Mouse (Mus musculus) forebrain, embryonic 12.5 days (tissue): ENCODE results near the gene Dhx34. TPM values are rescaled to one million over a fixed set of nuclear protein-coding genes. Genes with fewer than 3 reads are reported as not detected.
"Not testable (repeated sequence)": the region's sequence is repeated elsewhere in the genome, so short reads cannot be mapped to it uniquely, and the experiment has no call there.

Experiments used
- ATAC-seq: fragments of 200-750 bp; cut with Nextera tagmentation; 2 replicates; pipeline ENCODE4 v1.8.0; 2017; ENCODE audit warnings: moderate TSS enrichment; ENCODE audit not compliant: low FRiP score
- H3K27ac ChIP-seq: fragments of 300-500 bp; sonication (generic); 2 replicates; pipeline ENCODE4 v1.5.1; 2016; ENCODE audit warnings: mild to moderate bottlenecking
- H3K27me3 ChIP-seq: fragments of 300-500 bp; sonication (generic); 2 replicates; pipeline ENCODE4 v1.6.1; 2016; ENCODE audit warnings: mild to moderate bottlenecking
- H3K36me3 ChIP-seq: fragments of 300-500 bp; sonication (generic); replicated peaks from 2 replicates; pipeline ENCODE4 v1.6.1; 2016; ENCODE audit warnings: mild to moderate bottlenecking
- H3K4me1 ChIP-seq: fragments of 300-500 bp; sonication (generic); 2 replicates; pipeline ENCODE4 v1.6.1; 2016
- H3K4me2 ChIP-seq: fragments of 300-500 bp; sonication (generic); 2 replicates; pipeline ENCODE4 v1.6.1; 2016; ENCODE audit warnings: mild to moderate bottlenecking, moderate library complexity
- H3K4me3 ChIP-seq: fragments of 300-500 bp; sonication (generic); replicated peaks from 2 replicates; pipeline ENCODE4 v1.5.1; 2016; ENCODE audit warnings: mild to moderate bottlenecking
- H3K9ac ChIP-seq: fragments of 300-500 bp; sonication (generic); 2 replicates; pipeline ENCODE4 v1.6.1; 2016; ENCODE audit warnings: mild to moderate bottlenecking
- H3K9me3 ChIP-seq: fragments of 300-500 bp; sonication (generic); 2 replicates; pipeline ENCODE4 v1.6.1; 2016
- WGBS: fragments of 180-500 bp; shearing (Covaris S2); methylation state at CpG from one replicate; pipeline ENCODE4 v1.1.7; 2016; 5-methylcytosine and 5-hydroxymethylcytosine counted together
- polyA plus RNA-seq: library from polyadenylated mRNA; unstranded; fragments of >200 nt; fragmentation: Nextera tagmentation; extraction: Ambion mirVana; gene quantifications from 2 replicates; pipeline ENCODE4 v1.2.1, GENCODE M21; 2016

The Dhx34 gene
- polyA plus RNA-seq = 17.1 and 20.5 TPM in 2 replicates

DNA sequence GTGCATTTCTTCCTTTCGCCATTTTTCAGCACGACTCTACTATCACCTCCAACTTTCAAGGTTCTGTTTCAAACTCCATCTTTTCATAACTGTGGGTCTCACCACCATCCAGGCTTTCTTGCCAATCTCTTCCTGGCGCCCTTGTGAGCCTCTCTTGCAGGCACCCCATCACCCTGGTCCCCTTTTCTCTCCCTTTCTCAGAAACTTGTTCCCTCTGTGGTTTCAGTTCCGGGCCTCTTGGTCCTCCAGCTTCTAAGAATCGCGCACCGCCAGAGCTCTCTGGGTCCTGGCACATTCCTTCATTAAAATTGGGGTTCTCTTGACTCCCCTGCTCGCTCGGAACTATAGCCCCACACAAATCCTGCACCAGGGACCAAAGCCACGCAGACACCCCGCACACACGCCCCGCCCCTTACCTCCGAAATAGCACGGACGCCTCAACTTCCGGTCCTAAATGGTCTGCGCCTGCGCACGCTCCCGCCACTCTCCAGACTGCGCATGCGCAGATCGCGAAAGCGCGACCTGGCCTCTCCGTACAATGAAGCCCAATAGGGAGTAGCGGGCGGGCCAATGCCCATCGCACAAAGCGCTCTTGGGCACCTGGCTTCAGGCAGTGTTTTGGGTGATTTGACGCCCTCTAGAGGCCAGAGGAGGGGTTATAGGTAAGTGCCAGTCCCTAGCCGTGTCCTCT is at the start of gene Dhx34:
Gene Dhx34 (minus strand): TSS at position 456 of the 691 bp plus-strand sequence.
- peaks cover 21% of the 10 kb centered on the region for H3K36me3 ChIP-seq
- H3K27ac ChIP-seq = peak within 1 kb of the TSS; percentile 51
- H3K4me2 ChIP-seq = peak within 1 kb of the TSS; percentile 70
- H3K9ac ChIP-seq = peak within 1 kb of the TSS; percentile 78
- ATAC-seq = peak; percentile 95
- peak within 1 kb of the TSS; percentile 62 for H3K4me3 ChIP-seq
- peaks cover 12% of the 10 kb centered on the region for H3K4me1 ChIP-seq
- H3K9me3 ChIP-seq = no peaks in the 10 kb centered on the region
- WGBS = 1% methylated on average over 34 of the region's 34 CpGs
- no peaks in the 10 kb centered on the region for H3K27me3 ChIP-seq

DNA sequence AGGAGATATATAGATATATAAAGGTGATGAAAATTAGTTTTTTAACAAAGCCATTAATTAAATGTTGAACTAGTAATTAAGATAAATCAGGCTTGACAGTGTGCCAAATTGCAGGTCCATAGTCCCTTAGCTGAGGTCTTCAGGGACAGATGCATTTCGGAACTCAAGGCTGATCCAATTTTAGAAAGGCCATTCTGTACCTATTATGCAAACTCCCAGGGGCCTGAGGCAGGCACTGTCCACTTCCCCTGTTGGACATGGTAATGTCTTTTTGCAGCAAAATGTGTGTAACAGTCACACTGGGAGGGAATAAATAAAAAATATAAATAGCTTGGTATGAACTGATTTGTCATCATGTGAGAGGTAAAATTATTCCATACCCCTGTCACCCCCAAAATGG is 49.3 kb upstream of the Dhx34 start:
- H3K4me2 ChIP-seq = no peak overlapping the region

DNA sequence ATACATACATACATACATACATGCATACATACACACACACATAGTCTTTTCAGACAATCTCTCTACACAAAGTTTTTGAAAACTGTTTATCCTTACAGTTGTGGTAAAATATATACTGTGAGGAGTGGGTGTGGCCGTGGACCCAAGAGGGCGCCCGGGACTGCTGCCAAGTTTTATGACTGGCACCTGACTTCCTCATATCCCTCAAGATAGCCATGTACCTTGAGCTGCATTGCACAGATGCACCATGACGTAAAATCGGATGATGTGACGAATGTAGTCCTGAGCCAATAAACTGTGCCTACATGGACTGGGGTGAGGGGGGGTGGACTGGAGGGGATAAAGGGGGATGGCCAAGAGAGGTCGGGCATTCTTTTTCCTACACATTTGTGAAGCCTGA is 44.8 kb upstream of the Dhx34 start:
- H3K4me3 ChIP-seq, H3K9me3 ChIP-seq, H3K36me3 ChIP-seq, H3K4me1 ChIP-seq, ATAC-seq, H3K27me3 ChIP-seq, H3K9ac ChIP-seq, H3K4me2 ChIP-seq, H3K27ac ChIP-seq: not testable (repeated sequence)
- 87% methylated on average over 7 of the region's 7 CpGs for WGBS

More for the DNA sequence above, 49.3 kb upstream of the Dhx34 start:
- peaks cover 25% of the 10 kb centered on the region for H3K4me1 ChIP-seq
- 81% methylated on average over 1 of the region's 1 CpGs for WGBS
- no peak overlapping the region for H3K27ac ChIP-seq
- H3K27me3 ChIP-seq = peaks cover 19% of the 10 kb centered on the region; the same call in 1 of the 2 replicates
- H3K36me3 ChIP-seq = peaks cover 13% of the 10 kb centered on the region
- H3K9ac ChIP-seq = no peak overlapping the region
- no peak overlapping the region for H3K4me3 ChIP-seq
- no peak for ATAC-seq
- H3K9me3 ChIP-seq = no peaks in the 10 kb centered on the region

DNA sequence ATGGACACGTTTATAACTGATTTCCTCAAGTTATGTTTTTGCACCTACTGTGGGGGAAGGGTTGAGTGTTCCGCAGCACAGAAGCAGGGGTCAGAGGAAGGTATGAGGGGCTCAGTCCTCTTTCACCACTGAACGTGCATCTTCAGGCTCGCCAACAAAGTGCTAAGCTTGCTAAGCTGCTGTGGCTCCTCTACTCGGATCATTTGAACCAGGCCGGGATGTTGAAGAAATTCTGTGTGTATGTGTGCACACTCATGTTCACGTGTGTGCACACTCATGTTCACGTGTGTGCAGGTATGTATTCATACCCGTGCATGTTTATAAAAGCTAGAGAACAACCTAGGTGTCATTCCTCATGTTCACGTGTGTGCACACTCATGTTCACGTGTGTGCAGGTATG is 44.0 kb upstream of the Dhx34 start:
- no peak overlapping the region for H3K27ac ChIP-seq
- no peak overlapping the region for H3K4me2 ChIP-seq
- no peaks in the 10 kb centered on the region for H3K4me1 ChIP-seq
- H3K36me3 ChIP-seq = no peaks in the 10 kb centered on the region
- ATAC-seq = no peak
- peaks cover 6% of the 10 kb centered on the region; the same call in 1 of the 2 replicates for H3K27me3 ChIP-seq
- H3K9me3 ChIP-seq = 0 out of 2 replicates have a peak, but pooled peaks cover 8% of the 10 kb centered on the region
- H3K9ac ChIP-seq = no peak overlapping the region
- WGBS = 88% methylated on average over 11 of the region's 11 CpGs
- H3K4me3 ChIP-seq = no peak overlapping the region

DNA sequence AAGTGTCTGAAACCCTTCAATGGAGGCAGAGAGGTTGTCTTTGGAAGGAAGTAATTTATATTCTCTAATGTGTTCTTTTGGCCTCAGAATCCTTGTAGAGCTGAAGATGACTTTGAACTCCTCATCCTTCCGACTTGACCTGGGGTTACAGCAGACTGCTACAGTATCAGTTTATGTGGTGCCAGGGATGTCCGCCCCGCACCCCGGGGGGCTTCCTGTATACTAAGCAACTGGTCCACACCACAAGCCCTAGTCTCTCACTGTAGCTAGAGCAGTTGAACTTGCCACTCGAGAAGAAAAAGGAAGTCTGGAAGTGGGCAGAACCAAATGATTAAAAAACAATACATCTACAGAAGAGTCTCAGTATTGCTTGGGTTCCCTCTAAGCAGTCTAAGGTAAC is 42.0 kb upstream of the Dhx34 start:
- H3K4me3 ChIP-seq = no peak overlapping the region
- H3K27ac ChIP-seq = no peak overlapping the region
- WGBS = 83% methylated on average over 5 of the region's 5 CpGs
- H3K9ac ChIP-seq = no peak overlapping the region
- 0 out of 2 replicates have a peak, but pooled peaks cover 8% of the 10 kb centered on the region for H3K9me3 ChIP-seq
- H3K4me1 ChIP-seq = no peaks in the 10 kb centered on the region
- H3K27me3 ChIP-seq = no peaks in the 10 kb centered on the region
- no peaks in the 10 kb centered on the region for H3K36me3 ChIP-seq
- no peak overlapping the region for H3K4me2 ChIP-seq
- no peak for ATAC-seq

DNA sequence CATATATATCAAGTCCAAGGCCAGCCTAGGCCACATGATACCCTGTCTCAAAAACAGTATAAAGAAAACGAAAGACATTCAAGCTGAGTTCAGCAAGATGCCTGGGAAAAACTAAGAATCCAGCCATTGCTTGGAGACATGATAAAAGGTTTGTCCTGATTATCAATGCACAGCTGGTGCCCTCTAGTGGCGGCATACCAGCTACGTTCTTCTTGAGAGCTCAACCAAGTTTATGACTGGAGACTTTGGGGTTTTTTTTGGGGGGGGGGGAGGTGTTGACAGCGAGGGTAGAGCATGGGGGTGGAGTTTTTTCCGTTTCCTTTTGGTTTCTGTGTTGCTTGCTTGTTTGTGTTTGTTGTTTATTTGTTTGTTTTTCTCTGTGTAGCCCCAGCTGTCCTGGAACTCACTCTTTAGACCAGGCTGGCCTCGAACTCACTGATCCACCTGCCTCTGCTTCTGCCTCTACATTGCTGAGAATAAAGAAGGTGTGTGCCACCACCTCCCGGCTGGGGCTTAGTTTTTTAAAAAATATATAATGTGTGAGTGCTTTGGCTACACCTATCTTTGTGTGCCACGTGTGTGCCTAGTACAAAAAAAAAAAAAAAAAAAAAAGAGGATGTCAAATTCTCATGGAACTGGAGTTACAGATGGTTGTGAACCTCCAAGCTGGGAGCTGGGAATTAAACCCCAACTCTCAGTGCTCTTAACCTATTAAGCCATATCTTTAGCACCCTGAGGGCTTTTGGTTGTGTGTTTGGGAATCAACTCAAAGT is 41.4 kb upstream of the Dhx34 start:
- Histone ChIP-seq H3K4me2 (no peak overlapping the region), H3K4me3 (no peak overlapping the region), H3K36me3 (no peaks in the 10 kb centered on the region), H3K4me1 (no peaks in the 10 kb centered on the region), H3K27ac (no peak overlapping the region), H3K9me3 (0 out of 2 replicates have a peak, but pooled peaks cover 8% of the 10 kb centered on the region), H3K27me3 (no peaks in the 10 kb centered on the region), H3K9ac (no peak overlapping the region)
- WGBS = 31% methylated on average over 8 of the region's 8 CpGs
- ATAC-seq = no peak

DNA sequence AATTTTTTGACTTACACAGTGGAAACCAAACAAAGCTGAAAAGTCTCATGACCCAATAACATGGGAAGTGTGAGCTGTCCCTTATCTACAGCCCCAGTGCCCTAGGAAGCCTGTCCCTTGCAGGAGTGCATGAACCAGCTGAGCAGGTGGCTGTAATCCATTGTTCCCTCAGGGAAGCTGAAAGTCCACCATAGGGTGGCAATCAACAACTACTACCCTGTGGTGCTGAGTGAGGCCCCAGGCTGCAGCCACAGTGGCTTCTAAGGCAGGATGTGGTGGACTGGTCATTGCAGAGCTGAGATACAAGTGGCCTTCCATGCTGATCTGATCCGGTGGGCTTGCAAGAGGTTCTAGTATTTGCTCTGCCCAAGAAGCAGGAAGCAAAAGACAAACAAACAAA is 39.3 kb upstream of the Dhx34 start:
- Histone ChIP-seq H3K36me3 (no peaks in the 10 kb centered on the region), H3K27me3 (no peaks in the 10 kb centered on the region), H3K9ac (no peak overlapping the region), H3K4me3 (no peak overlapping the region), H3K9me3 (0 out of 2 replicates have a peak, but pooled peaks cover 8% of the 10 kb centered on the region), H3K27ac (no peak overlapping the region), H3K4me2 (no peak overlapping the region), H3K4me1 (no peaks in the 10 kb centered on the region)
- no peak for ATAC-seq
- 81% methylated on average over 1 of the region's 1 CpGs for WGBS

DNA sequence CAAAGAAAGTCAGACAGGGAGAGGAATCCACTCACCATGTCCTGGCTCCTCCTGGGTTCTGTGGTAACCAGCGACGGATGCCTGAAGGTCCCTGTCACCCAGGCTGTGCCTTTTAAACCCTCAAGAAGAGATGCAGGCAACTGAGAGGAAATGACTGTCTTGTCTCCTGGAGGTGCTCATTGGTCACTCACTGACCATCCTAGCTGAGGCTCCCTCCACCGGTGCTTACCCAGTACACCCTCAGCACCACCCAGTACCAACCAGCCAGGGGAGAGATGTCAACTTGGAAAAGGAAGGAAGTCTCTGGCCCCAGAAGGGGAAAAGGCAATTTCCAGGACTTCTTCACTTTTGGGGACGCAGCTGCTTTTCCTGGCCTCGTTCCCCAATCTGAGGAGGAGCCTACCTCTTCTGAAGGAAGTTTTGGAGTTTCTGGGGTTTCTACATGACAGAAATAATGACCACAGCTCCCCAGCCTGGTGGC is 37.3 kb upstream of the Dhx34 start, which contains the start of gene C5ar1:
Gene C5ar1 (minus strand): TSS at position 431 of the 481 bp plus-strand sequence.
- H3K4me3 ChIP-seq = no peak within 1 kb of the TSS
- H3K27ac ChIP-seq = no peak within 1 kb of the TSS
- H3K27me3 ChIP-seq = peaks cover 2% of the 10 kb centered on the region; the same call in 1 of the 2 replicates
- H3K36me3 ChIP-seq = no peaks in the 10 kb centered on the region
- no peaks in the 10 kb centered on the region for H3K9me3 ChIP-seq
- no peak for ATAC-seq
- H3K9ac ChIP-seq = no peak within 1 kb of the TSS
- H3K4me2 ChIP-seq = no peak within 1 kb of the TSS
- H3K4me1 ChIP-seq = no peaks in the 10 kb centered on the region
- WGBS = 87% methylated on average over 5 of the region's 5 CpGs

DNA sequence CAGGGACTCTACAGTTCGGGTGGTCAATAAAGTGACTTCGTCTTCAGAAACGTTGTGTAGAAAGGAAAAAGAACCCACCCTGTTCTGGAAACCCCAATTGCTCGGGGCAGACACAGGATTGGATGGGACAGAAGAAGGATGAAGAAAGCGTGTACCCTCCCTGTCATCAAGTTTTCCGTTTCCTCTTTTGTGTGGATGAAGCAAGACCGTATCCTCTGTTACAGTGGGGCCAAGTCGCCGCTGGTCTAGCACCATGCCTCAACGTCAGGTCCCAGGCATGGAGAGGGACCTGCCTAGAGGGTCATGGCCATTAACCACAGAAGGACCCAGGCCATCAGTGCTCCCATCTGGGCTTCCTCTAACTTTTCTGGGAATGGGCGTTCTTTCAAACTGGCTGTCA is 36.0 kb upstream of the Dhx34 start:
- no peaks in the 10 kb centered on the region for H3K36me3 ChIP-seq
- no peak overlapping the region for H3K4me3 ChIP-seq
- ATAC-seq = no peak
- H3K9me3 ChIP-seq = no peaks in the 10 kb centered on the region
- peaks cover 6% of the 10 kb centered on the region; the same call in 1 of the 2 replicates for H3K27me3 ChIP-seq
- H3K4me1 ChIP-seq = no peaks in the 10 kb centered on the region
- 92% methylated on average over 11 of the region's 11 CpGs for WGBS
- H3K27ac ChIP-seq = no peak overlapping the region
- no peak overlapping the region for H3K4me2 ChIP-seq
- no peak overlapping the region for H3K9ac ChIP-seq

DNA sequence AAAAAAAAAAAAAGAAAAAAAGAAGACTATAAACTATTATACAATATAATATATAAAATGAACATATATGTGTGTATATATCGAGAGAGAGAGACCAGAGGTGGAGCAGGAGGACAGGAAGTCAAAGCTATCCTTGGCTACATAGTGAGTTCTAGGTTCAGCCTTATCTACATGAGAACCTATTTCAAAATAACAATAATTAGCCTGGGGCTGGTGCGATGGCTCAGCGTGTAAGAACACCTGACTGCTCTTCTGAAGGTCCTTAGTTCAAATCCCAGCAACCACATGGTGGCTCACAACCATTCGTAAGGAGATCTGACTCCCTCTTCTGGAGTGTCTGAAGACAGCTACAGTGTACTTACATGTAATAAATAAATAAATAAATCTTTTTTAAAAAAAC is 34.1 kb upstream of the Dhx34 start:
- H3K4me3 ChIP-seq, H3K4me1 ChIP-seq, H3K4me2 ChIP-seq, H3K36me3 ChIP-seq, H3K9me3 ChIP-seq, H3K27me3 ChIP-seq, H3K9ac ChIP-seq, ATAC-seq, H3K27ac ChIP-seq: not testable (repeated sequence)
- 87% methylated on average over 4 of the region's 4 CpGs for WGBS

DNA sequence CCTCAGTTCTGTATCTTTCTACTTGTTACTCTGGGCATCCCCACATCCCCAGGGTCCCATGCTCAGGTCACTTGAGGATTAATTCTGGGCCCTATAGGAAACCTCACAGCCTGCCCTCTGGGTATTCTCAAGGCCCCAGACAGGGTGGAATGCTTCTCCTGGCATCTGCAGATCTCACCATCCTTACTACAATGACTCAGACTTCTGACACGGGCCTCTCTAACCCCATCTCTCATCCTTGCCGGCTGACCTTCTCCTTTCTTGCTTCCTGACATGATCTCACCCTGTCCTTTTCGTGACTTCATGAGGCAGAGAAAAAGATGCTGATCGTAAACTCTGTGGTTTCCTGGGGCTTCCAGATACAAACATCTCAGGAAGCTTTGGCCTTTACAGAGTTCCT is 32.4 kb upstream of the Dhx34 start:
- ATAC-seq = no peak
- Histone ChIP-seq H3K36me3 (no peaks in the 10 kb centered on the region), H3K27ac (no peak overlapping the region), H3K4me2 (no peak overlapping the region), H3K4me3 (no peak overlapping the region), H3K27me3 (peaks cover 6% of the 10 kb centered on the region; the same call in 1 of the 2 replicates), H3K4me1 (no peaks in the 10 kb centered on the region), H3K9ac (no peak overlapping the region), H3K9me3 (no peaks in the 10 kb centered on the region)
- 68% methylated on average over 4 of the region's 4 CpGs for WGBS

DNA sequence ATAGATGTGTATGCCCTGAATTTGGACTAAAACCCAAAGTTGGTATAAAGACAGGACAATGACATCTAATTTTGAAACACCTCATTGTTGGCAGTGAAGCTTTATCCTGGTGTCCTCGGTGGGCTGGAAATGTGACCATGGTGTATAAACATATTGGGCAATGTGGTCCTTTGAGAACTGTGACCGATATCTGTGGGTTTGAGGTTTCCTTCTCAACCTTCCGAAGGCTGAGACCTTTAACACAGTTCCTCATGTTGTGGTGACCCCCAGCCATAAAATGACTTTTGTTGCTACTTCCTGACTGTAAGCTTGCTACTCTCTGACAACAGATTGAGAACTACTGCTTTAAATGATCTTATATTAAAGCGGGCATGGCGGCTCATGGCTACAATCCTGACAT is 28.9 kb upstream of the Dhx34 start:
- 85% methylated on average over 5 of the region's 5 CpGs for WGBS
- H3K4me1 ChIP-seq = no peaks in the 10 kb centered on the region
- H3K9me3 ChIP-seq = no peaks in the 10 kb centered on the region
- H3K9ac ChIP-seq = no peak overlapping the region
- no peak overlapping the region for H3K4me2 ChIP-seq
- H3K36me3 ChIP-seq = no peaks in the 10 kb centered on the region
- H3K27ac ChIP-seq = no peak overlapping the region
- H3K4me3 ChIP-seq = no peak overlapping the region
- H3K27me3 ChIP-seq = peaks cover 6% of the 10 kb centered on the region; the same call in 1 of the 2 replicates
- no peak for ATAC-seq
